Mouse (Mus musculus): ENCODE results near the gene Gata5. TPM values are rescaled to one million over a fixed set of nuclear protein-coding genes. Genes with fewer than 3 reads are reported as not detected.

Gata5 gene
- polyA plus RNA-seq, 1 experiment from 2014 or later, result not detected

GRCm38 (mm10) chr2:180306423-180307168 is 27.9 kb downstream of the Gata5 start:
- H3K27ac ChIP-seq, result no peak overlapping the region
- no peak overlapping the region for H3K4me3 ChIP-seq
- no peaks in the 10 kb centered on the region; the same call in 1 of the 2 replicates for H3K9me3 ChIP-seq
- no peaks in the 10 kb centered on the region for H3K36me3 ChIP-seq
- H3K27me3 ChIP-seq, result no peaks in the 10 kb centered on the region
- H3K4me1 ChIP-seq, result no peaks in the 10 kb centered on the region
- no peak overlapping the region for H3K9ac ChIP-seq
- no peak overlapping the region for H3K4me2 ChIP-seq
- ATAC-seq (ENCODE audit: insufficient number of reproducible peaks, low FRiP score, low TSS enrichment, low read depth), result no peak
- 79% methylated on average over 8 of the region's 8 CpGs for WGBS

- no peaks in the 10 kb centered on the region for H3K27me3 ChIP-seq
Measured at GRCm38 (mm10) chr2:180306009-180306408, 28.5 kb downstream of the Gata5 start.

GRCm38 (mm10) chr2:180305490-180305889 is 29.0 kb downstream of the Gata5 start:
- H3K9ac ChIP-seq, result no peak overlapping the region
- H3K9me3 ChIP-seq, result no peaks in the 10 kb centered on the region; the same call in 1 of the 2 replicates

More at GRCm38 (mm10) chr2:180306009-180306408, 28.5 kb downstream of the Gata5 start:
- Histone ChIP-seq H3K4me3 (no peak overlapping the region), H3K9ac (no peak overlapping the region), H3K4me2 (no peak overlapping the region), H3K27ac (no peak overlapping the region), H3K36me3 (no peaks in the 10 kb centered on the region), H3K4me1 (no peaks in the 10 kb centered on the region), H3K9me3 (no peaks in the 10 kb centered on the region; the same call in 1 of the 2 replicates)
- WGBS, result 64% methylated on average over 2 of the region's 2 CpGs
- no peak for ATAC-seq (ENCODE audit: insufficient number of reproducible peaks, low FRiP score, low TSS enrichment, low read depth)

GRCm38 (mm10) chr2:180304554-180304953 is 29.9 kb downstream of the Gata5 start:
- ATAC-seq (ENCODE audit: insufficient number of reproducible peaks, low FRiP score, low TSS enrichment, low read depth), result no peak
- Histone ChIP-seq H3K4me2 (no peak overlapping the region), H3K9ac (no peak overlapping the region), H3K4me3 (no peak overlapping the region), H3K4me1 (no peaks in the 10 kb centered on the region), H3K36me3 (no peaks in the 10 kb centered on the region), H3K27ac (no peak overlapping the region), H3K9me3 (no peaks in the 10 kb centered on the region; the same call in 1 of the 2 replicates), H3K27me3 (no peaks in the 10 kb centered on the region)
- 60% methylated on average over 4 of the region's 4 CpGs for WGBS

More at GRCm38 (mm10) chr2:180305490-180305889, 29.0 kb downstream of the Gata5 start:
- H3K27me3 ChIP-seq, result no peaks in the 10 kb centered on the region
- H3K4me2 ChIP-seq, result no peak overlapping the region
- no peak overlapping the region for H3K27ac ChIP-seq
- 79% methylated on average over 3 of the region's 3 CpGs for WGBS
- ATAC-seq (ENCODE audit: insufficient number of reproducible peaks, low FRiP score, low TSS enrichment, low read depth), result no peak
- H3K4me3 ChIP-seq, result no peak overlapping the region
- no peaks in the 10 kb centered on the region for H3K4me1 ChIP-seq
- no peaks in the 10 kb centered on the region for H3K36me3 ChIP-seq

GRCm38 (mm10) chr2:180303468-180303867 is 31.0 kb downstream of the Gata5 start:
- Histone ChIP-seq H3K4me2 (no peak overlapping the region), H3K4me3 (no peak overlapping the region), H3K9me3 (no peaks in the 10 kb centered on the region; the same call in 1 of the 2 replicates), H3K4me1 (no peaks in the 10 kb centered on the region), H3K27ac (no peak overlapping the region), H3K36me3 (no peaks in the 10 kb centered on the region), H3K9ac (no peak overlapping the region), H3K27me3 (no peaks in the 10 kb centered on the region)
- 52% methylated on average over 12 of the region's 12 CpGs for WGBS
- no peak for ATAC-seq (ENCODE audit: insufficient number of reproducible peaks, low FRiP score, low TSS enrichment, low read depth)

GRCm38 (mm10) chr2:180302201-180302600 is 32.3 kb downstream of the Gata5 start:
- WGBS, result 82% methylated on average over 4 of the region's 4 CpGs
- no peak for ATAC-seq (ENCODE audit: insufficient number of reproducible peaks, low FRiP score, low TSS enrichment, low read depth)
- no peak overlapping the region for H3K27ac ChIP-seq
- H3K4me1 ChIP-seq, result no peaks in the 10 kb centered on the region
- no peak overlapping the region for H3K9ac ChIP-seq
- H3K9me3 ChIP-seq, result no peaks in the 10 kb centered on the region; the same call in 1 of the 2 replicates
- H3K4me3 ChIP-seq, result no peak overlapping the region
- no peaks in the 10 kb centered on the region for H3K27me3 ChIP-seq
- H3K4me2 ChIP-seq, result no peak overlapping the region
- no peaks in the 10 kb centered on the region for H3K36me3 ChIP-seq

- Histone ChIP-seq H3K9me3 (no peaks in the 10 kb centered on the region; the same call in 1 of the 2 replicates), H3K4me2 (no peak overlapping the region), H3K9ac (no peak overlapping the region), H3K27ac (no peak overlapping the region), H3K4me3 (no peak overlapping the region), H3K36me3 (no peaks in the 10 kb centered on the region), H3K4me1 (no peaks in the 10 kb centered on the region), H3K27me3 (no peaks in the 10 kb centered on the region)
- WGBS, result 19% methylated on average over 5 of the region's 5 CpGs
- ATAC-seq (ENCODE audit: insufficient number of reproducible peaks, low FRiP score, low TSS enrichment, low read depth), result no peak
Measured at GRCm38 (mm10) chr2:180300771-180301170, 33.7 kb downstream of the Gata5 start.

- no peaks in the 10 kb centered on the region for H3K36me3 ChIP-seq
- H3K4me2 ChIP-seq, result no peak overlapping the region
- 59% methylated on average over 2 of the region's 2 CpGs for WGBS
- no peak overlapping the region for H3K27ac ChIP-seq
- no peak overlapping the region for H3K4me3 ChIP-seq
- ATAC-seq (ENCODE audit: insufficient number of reproducible peaks, low FRiP score, low TSS enrichment, low read depth), result no peak
- H3K4me1 ChIP-seq, result no peaks in the 10 kb centered on the region
- H3K9ac ChIP-seq, result no peak overlapping the region
- H3K9me3 ChIP-seq, result no peaks in the 10 kb centered on the region; the same call in 1 of the 2 replicates
- H3K27me3 ChIP-seq, result no peaks in the 10 kb centered on the region
Measured at GRCm38 (mm10) chr2:180300252-180300651, 34.2 kb downstream of the Gata5 start.

- no peak overlapping the region for H3K4me2 ChIP-seq
- 60% methylated on average over 8 of the region's 8 CpGs for WGBS
- H3K4me1 ChIP-seq, result no peaks in the 10 kb centered on the region
- ATAC-seq (ENCODE audit: insufficient number of reproducible peaks, low FRiP score, low TSS enrichment, low read depth), result no peak
- no peak overlapping the region for H3K4me3 ChIP-seq
- no peaks in the 10 kb centered on the region for H3K27me3 ChIP-seq
- no peak overlapping the region for H3K9ac ChIP-seq
- no peaks in the 10 kb centered on the region for H3K9me3 ChIP-seq
- no peaks in the 10 kb centered on the region for H3K36me3 ChIP-seq
- no peak overlapping the region for H3K27ac ChIP-seq
Measured at GRCm38 (mm10) chr2:180292906-180293305, 41.6 kb downstream of the Gata5 start.

GRCm38 (mm10) chr2:180292026-180292425 is 42.5 kb downstream of the Gata5 start:
- Histone ChIP-seq H3K4me2 (no peak overlapping the region), H3K9me3 (no peaks in the 10 kb centered on the region), H3K9ac (no peak overlapping the region), H3K27ac (no peak overlapping the region), H3K4me1 (no peaks in the 10 kb centered on the region), H3K36me3 (no peaks in the 10 kb centered on the region), H3K4me3 (no peak overlapping the region), H3K27me3 (no peaks in the 10 kb centered on the region)
- ATAC-seq (ENCODE audit: insufficient number of reproducible peaks, low FRiP score, low TSS enrichment, low read depth), result no peak
- 62% methylated on average over 4 of the region's 4 CpGs for WGBS

- Histone ChIP-seq H3K27ac (no peak overlapping the region), H3K9me3 (no peaks in the 10 kb centered on the region), H3K27me3 (no peaks in the 10 kb centered on the region), H3K4me3 (no peak overlapping the region), H3K36me3 (no peaks in the 10 kb centered on the region), H3K4me2 (no peak overlapping the region), H3K4me1 (no peaks in the 10 kb centered on the region), H3K9ac (no peak overlapping the region)
- 64% methylated on average over 5 of the region's 5 CpGs for WGBS
- no peak for ATAC-seq (ENCODE audit: insufficient number of reproducible peaks, low FRiP score, low TSS enrichment, low read depth)
Measured at GRCm38 (mm10) chr2:180291566-180291965, 42.9 kb downstream of the Gata5 start.

- WGBS, result 48% methylated on average over 6 of the region's 6 CpGs
Measured at GRCm38 (mm10) chr2:180290503-180290902, 44.0 kb downstream of the Gata5 start.

More at GRCm38 (mm10) chr2:180290503-180290902, 44.0 kb downstream of the Gata5 start:
- H3K27me3 ChIP-seq, result no peaks in the 10 kb centered on the region
- H3K4me2 ChIP-seq, result no peak overlapping the region; the same call in 1 of the 2 replicates
- no peaks in the 10 kb centered on the region for H3K4me1 ChIP-seq
- no peak overlapping the region for H3K9ac ChIP-seq
- H3K4me3 ChIP-seq, result no peak overlapping the region
- H3K36me3 ChIP-seq, result no peaks in the 10 kb centered on the region
- no peaks in the 10 kb centered on the region for H3K9me3 ChIP-seq
- no peak overlapping the region for H3K27ac ChIP-seq
- no peak for ATAC-seq (ENCODE audit: insufficient number of reproducible peaks, low FRiP score, low TSS enrichment, low read depth)

Data from limb, embryonic 15.5 days (tissue).